Mouse (Mus musculus) small intestine, adult 2 months (tissue): ENCODE results near the gene Fnbp1l.

ENCODE experiments used
- CTCF ChIP-seq: fragments of 200-500 bp; IDR thresholded peaks from 2 replicates; pipeline ENCODE4 v1.5.1; 2012; ENCODE audit warnings: low read depth, mild to moderate bottlenecking, control low read depth, inconsistent platforms, low read length, moderate library complexity, mixed read lengths; ENCODE audit not compliant: insufficient replicate concordance, insufficient read length; ENCODE audit errors: extremely low read depth
- POLR2A ChIP-seq: fragments of 200-500 bp; IDR thresholded peaks from 2 replicates; pipeline ENCODE4 v1.6.1; 2012; ENCODE audit warnings: low read depth, mild to moderate bottlenecking, control low read depth, inconsistent platforms, low read length, moderate library complexity

DNA sequence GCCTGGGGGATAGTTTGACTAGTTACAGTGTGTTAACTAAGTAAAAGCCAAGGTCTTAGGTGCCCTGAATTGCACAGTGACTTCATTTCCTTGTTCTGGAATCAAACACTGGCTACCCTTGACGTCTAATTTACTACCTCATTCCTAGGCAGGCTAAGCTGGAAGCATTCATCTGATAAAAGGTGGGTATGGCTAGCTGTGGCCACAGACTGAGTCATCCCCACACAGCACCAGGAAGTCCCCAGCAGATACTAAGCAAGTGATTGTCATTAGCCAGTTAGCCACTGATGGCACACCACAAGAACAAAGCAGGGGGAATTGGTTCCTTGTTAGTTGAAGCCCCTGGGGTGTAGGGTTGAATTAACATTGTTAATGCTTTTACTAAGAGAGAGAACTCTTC, 98.2 kb downstream of the Fnbp1l start:
- TF ChIP-seq POLR2A (no peak), CTCF (no peak)
